8 mouse cellular contexts compared by ENCODE assay signal in genomic region chr1:86498611-86499010, GRCm38 (mm10). TPM values are rescaled to one million over a fixed set of nuclear protein-coding genes. Genes with fewer than 3 reads are reported as not detected.
DNase-seq lines count a peak whose midpoint lies in the region; ATAC-seq and TF ChIP-seq lines count a peak whose summit lies in the region.

No protein-coding gene starts in this region.

- H3K36me3 ChIP-seq in forebrain, embryonic 10.5 days (replicated peaks), result no peaks in the 10 kb centered on the region
- no peaks in the 10 kb centered on the region for H3K36me3 ChIP-seq in forebrain, embryonic 16.5 days (ENCODE audit: control insufficient read depth, insufficient read depth)
- no peaks in the 10 kb centered on the region for H3K36me3 ChIP-seq in spleen, adult 2 months (ENCODE audit: control insufficient read depth, insufficient read depth, low read length)
- H3K36me3 ChIP-seq in limb, embryonic 10.5 days, result no peaks in the 10 kb centered on the region

- TF ChIP-seq CTCF in spleen, adult 2 months (IDR thresholded peaks at IDR 0.05; ENCODE audit: extremely low read depth, insufficient read depth, insufficient read length, insufficient replicate concordance), result no peak

- 82% methylated on average over 1 of the region's 1 CpGs for WGBS in forebrain, embryonic 10.5 days
- 70% methylated on average over 1 of the region's 1 CpGs for WGBS in forebrain, embryonic 16.5 days
- WGBS in spleen, adult 2 months, result 45% methylated on average over 1 of the region's 1 CpGs
- WGBS in limb, embryonic 10.5 days, result 55% methylated on average over 1 of the region's 1 CpGs

- no peak overlapping the region for H3K9ac ChIP-seq in forebrain, embryonic 16.5 days (replicated peaks; ENCODE audit: low read depth, low read length)

- H3K4me2 ChIP-seq in forebrain, embryonic 16.5 days (ENCODE audit: low read length), result no peak overlapping the region

- peak overlapping the region; percentile 53 for H3K27ac ChIP-seq in forebrain, embryonic 10.5 days
- no peak overlapping the region for H3K27ac ChIP-seq in forebrain, embryonic 16.5 days (ENCODE audit: low read length)
- H3K27ac ChIP-seq in spleen, adult 2 months (ENCODE audit: insufficient read depth, low read length), result peak overlapping the region; percentile 89
- peak overlapping the region; percentile 61; the same call in 1 of the 2 replicates for H3K27ac ChIP-seq in limb, embryonic 10.5 days

- no peak for TF ChIP-seq POLR2A in spleen, adult 2 months (IDR thresholded peaks at IDR 0.05; ENCODE audit: low read depth, low read length)

- ATAC-seq in forebrain, embryonic 16.5 days, result no peak

- H3K4me3 ChIP-seq in forebrain, embryonic 10.5 days, result no peak overlapping the region
- no peak overlapping the region for H3K4me3 ChIP-seq in forebrain, embryonic 16.5 days (replicated peaks; ENCODE audit: low read length)
- no peak overlapping the region for H3K4me3 ChIP-seq in spleen, adult 2 months (ENCODE audit: extremely low read depth, insufficient read depth, insufficient read length)
- no peak overlapping the region for H3K4me3 ChIP-seq in limb, embryonic 10.5 days

- no peak for DNase-seq in forebrain, embryonic 10.5 days (ENCODE audit: extremely low spot score, low spot score)
- DNase-seq in spleen, adult 2 months (ENCODE audit: low read depth in 1 of 2, low spot score in 2 of 2), result no peak
- no peak for DNase-seq in spleen, postnatal 14 days (ENCODE audit: low spot score in 2 of 2)
- no peak for DNase-seq in limb, embryonic 10.5 days (ENCODE audit: low spot score)
- DNase-seq in thymus, postnatal 4 days, result no peak
- no peak for DNase-seq in ovary, postnatal 14 days (ENCODE audit: low spot score)
- no peak for DNase-seq in urinary bladder, postnatal 36 days (ENCODE audit: low spot score in 2 of 2)

- H3K27me3 ChIP-seq in forebrain, embryonic 10.5 days (ENCODE audit: poor library complexity, severe bottlenecking), result no peaks in the 10 kb centered on the region
- H3K27me3 ChIP-seq in forebrain, embryonic 16.5 days (replicated peaks; ENCODE audit: control insufficient read depth, insufficient read depth, low read length), result no peaks in the 10 kb centered on the region
- H3K27me3 ChIP-seq in spleen, adult 2 months (ENCODE audit: control insufficient read depth, insufficient read depth, low read length), result no peaks in the 10 kb centered on the region
- H3K27me3 ChIP-seq in limb, embryonic 10.5 days (ENCODE audit: low read depth, poor library complexity, severe bottlenecking), result no peaks in the 10 kb centered on the region

- H3K4me1 ChIP-seq in forebrain, embryonic 10.5 days, result peaks cover 48% of the 10 kb centered on the region
- H3K4me1 ChIP-seq in forebrain, embryonic 16.5 days (replicated peaks; ENCODE audit: control insufficient read depth, insufficient read depth, low read length), result peaks cover 31% of the 10 kb centered on the region
- peaks cover 30% of the 10 kb centered on the region; the same call in 1 of the 2 replicates for H3K4me1 ChIP-seq in spleen, adult 2 months (ENCODE audit: control insufficient read depth, insufficient read depth, insufficient read length)
- H3K4me1 ChIP-seq in limb, embryonic 10.5 days, result peaks cover 49% of the 10 kb centered on the region

- H3K9me3 ChIP-seq in forebrain, embryonic 10.5 days, result no peaks in the 10 kb centered on the region
- no peaks in the 10 kb centered on the region for H3K9me3 ChIP-seq in forebrain, embryonic 16.5 days (ENCODE audit: control insufficient read depth, low read length)
- no peaks in the 10 kb centered on the region for H3K9me3 ChIP-seq in limb, embryonic 10.5 days (replicated peaks)

RNA-seq across cellular contexts. Expression of gene Ptma, which starts 27.9 kb away (rescaled TPM):
- 2,941 and 3,273 TPM in 2 replicates for polyA plus RNA-seq in forebrain, embryonic 10.5 days (2016; fragmentation: Nextera tagmentation; extraction: Ambion mirVana)
- polyA plus RNA-seq in forebrain, embryonic 16.5 days (2015; fragmentation: Nextera tagmentation; extraction: Ambion mirVana), result 1,987 and 2,275 TPM in 2 replicates
- 915 and 918 TPM in 2 replicates for polyA plus RNA-seq in spleen, adult 2 months (2012; rRNA removed)
- polyA plus RNA-seq in limb, embryonic 10.5 days (2016; fragmentation: Nextera tagmentation; extraction: Ambion mirVana), result 3,283 and 3,422 TPM in 2 replicates
